Mouse (Mus musculus) liver, embryonic 11.5 days (tissue): ENCODE measurements at regions not wholly inside any gene's neighbourhood (a gene's known extent, or its start where the extent isn't known, plus 50 kb on each side); places are given as distances from the start of the nearest gene placed in this dataset.

Source experiments
- ATAC-seq: fragments of 200-750 bp; cut with Nextera tagmentation; replicated peaks from 2 replicates; pipeline ENCODE4 v1.8.0; 2017; ENCODE audit warnings: moderate number of reproducible peaks, mild to moderate bottlenecking, moderate TSS enrichment, moderate library complexity; ENCODE audit not compliant: low FRiP score
- DNase-seq: peaks from one replicate; pipeline ENCODE4 v3.0.0-alpha.2; 2017; ENCODE audit warnings: low spot score
- H3K27ac ChIP-seq: fragments of 300-500 bp; sonication (generic); 2 replicates; pipeline ENCODE4 v1.5.1; 2014; ENCODE audit warnings: mild to moderate bottlenecking, low read depth, low read length, control low read depth
- H3K27me3 ChIP-seq: fragments of 300-500 bp; sonication (generic); replicated peaks from 2 replicates; pipeline ENCODE4 v1.6.1; 2014; ENCODE audit warnings: low read length, mixed read lengths; ENCODE audit not compliant: control insufficient read depth, insufficient read depth
- H3K36me3 ChIP-seq: fragments of 300-500 bp; sonication (generic); 2 replicates; pipeline ENCODE4 v1.6.1; 2014; ENCODE audit warnings: mild to moderate bottlenecking, low read length, moderate library complexity, mixed read lengths; ENCODE audit not compliant: control insufficient read depth, insufficient read depth
- H3K4me1 ChIP-seq: fragments of 300-500 bp; sonication (generic); replicated peaks from 2 replicates; pipeline ENCODE4 v1.6.1; 2014; ENCODE audit warnings: low read length, mixed read lengths; ENCODE audit not compliant: control insufficient read depth, insufficient read depth
- H3K4me2 ChIP-seq: fragments of 300-500 bp; sonication (generic); 2 replicates; pipeline ENCODE4 v1.6.1; 2014; ENCODE audit warnings: mild to moderate bottlenecking, control low read depth, moderate library complexity
- H3K4me3 ChIP-seq: fragments of 300-500 bp; sonication (generic); 2 replicates; pipeline ENCODE4 v1.5.1; 2014; ENCODE audit warnings: low read depth, low read length, control low read depth
- H3K9ac ChIP-seq: fragments of 300-500 bp; sonication (generic); 2 replicates; pipeline ENCODE4 v1.6.1; 2014; ENCODE audit warnings: low read depth, low read length, control low read depth
- H3K9me3 ChIP-seq: fragments of 300-500 bp; sonication (generic); 2 replicates; pipeline ENCODE4 v1.6.1; 2016; ENCODE audit warnings: low read length, inconsistent platforms, mixed read lengths; ENCODE audit not compliant: control insufficient read depth
- WGBS: fragments of 180-500 bp; shearing (Covaris S2); extraction: QIAGEN DNeasy Blood & Tissue Kit; methylation state at CpG from one replicate; pipeline ENCODE4 v1.1.7; 2014; 5-methylcytosine and 5-hydroxymethylcytosine counted together

DNA sequence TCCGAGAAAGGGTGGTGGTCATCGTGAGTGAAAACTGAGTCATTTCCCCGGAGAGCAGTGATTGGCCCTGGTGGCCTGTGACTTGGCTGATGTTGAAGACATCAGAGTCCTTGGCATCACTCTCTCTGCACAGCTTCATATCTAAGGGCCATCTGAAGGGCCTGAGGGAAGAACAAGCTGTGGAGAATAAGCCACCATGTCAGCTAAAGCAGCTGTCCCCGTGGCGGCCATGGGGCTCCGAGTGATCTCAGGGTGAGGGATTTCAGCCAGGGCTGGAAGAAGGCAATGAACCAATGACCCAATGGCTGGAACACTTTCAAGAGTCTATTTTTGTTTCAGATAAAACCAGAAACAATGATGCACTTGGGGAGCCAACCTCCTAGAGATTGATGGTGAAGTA is 62.2 kb downstream of the Ttc32 start:
- no peak for DNase-seq
- H3K9ac ChIP-seq: no peak overlapping the region

DNA sequence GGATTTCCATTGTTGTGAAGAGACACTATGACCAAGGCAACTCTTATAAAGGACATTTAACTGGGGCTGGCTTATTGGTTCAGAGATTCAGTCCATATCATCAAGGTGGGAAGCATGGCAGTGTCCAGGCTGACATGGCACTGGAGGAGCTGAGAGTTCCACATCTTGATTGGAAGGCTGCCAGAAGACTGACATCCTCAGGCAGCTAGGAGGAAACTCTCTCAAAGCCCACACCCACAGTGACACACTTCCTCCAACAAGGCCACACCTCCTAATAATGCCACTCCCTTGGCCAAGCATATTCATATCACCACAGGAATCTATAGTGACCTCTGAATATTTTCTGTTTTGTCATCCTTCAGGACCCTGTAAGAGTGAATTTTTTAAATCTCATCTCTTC is 65.3 kb downstream of the Ttc32 start:
- Histone ChIP-seq H3K4me2 (no peak overlapping the region), H3K27ac (no peak overlapping the region), H3K9me3 (no peaks in the 10 kb centered on the region), H3K4me1 (no peaks in the 10 kb centered on the region), H3K4me3 (no peak overlapping the region), H3K9ac (no peak overlapping the region), H3K36me3 (no peaks in the 10 kb centered on the region), H3K27me3 (no peaks in the 10 kb centered on the region)
- no peak for ATAC-seq
- no peak for DNase-seq

More for the DNA sequence above, 62.2 kb downstream of the Ttc32 start:
- Histone ChIP-seq H3K36me3 (no peaks in the 10 kb centered on the region), H3K9me3 (no peaks in the 10 kb centered on the region), H3K27ac (no peak overlapping the region), H3K4me1 (no peaks in the 10 kb centered on the region), H3K27me3 (no peaks in the 10 kb centered on the region), H3K4me3 (no peak overlapping the region), H3K4me2 (no peak overlapping the region)
- ATAC-seq: no peak
- WGBS: 83% methylated on average over 6 of the region's 6 CpGs

DNA sequence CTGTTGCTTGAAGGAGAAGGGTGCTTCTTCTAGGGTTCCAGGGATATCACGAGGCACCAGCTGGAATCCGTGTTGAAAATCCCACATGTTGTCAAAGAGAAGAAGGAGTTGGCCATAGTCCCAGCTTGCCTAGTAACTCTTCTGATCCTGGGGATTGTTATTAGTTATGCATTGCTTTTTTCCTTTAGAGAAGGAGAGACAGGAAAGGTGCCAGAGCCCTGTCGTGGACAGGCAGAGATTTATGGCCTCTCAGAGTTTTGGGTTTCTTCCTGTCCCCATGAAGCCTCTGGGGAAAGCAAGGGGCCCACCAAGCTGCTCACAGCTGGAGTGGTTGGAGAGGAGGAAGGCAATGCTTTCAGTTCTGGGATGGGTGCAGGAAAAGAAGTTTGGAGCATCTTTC is 76.6 kb downstream of the Ttc32 start:
- Histone ChIP-seq H3K9ac (no peak overlapping the region), H3K27ac (no peak overlapping the region), H3K4me1 (no peaks in the 10 kb centered on the region), H3K36me3 (no peaks in the 10 kb centered on the region), H3K4me3 (no peak overlapping the region), H3K9me3 (no peaks in the 10 kb centered on the region), H3K27me3 (no peaks in the 10 kb centered on the region), H3K4me2 (no peak overlapping the region)
- 43% methylated on average over 3 of the region's 3 CpGs for WGBS
- ATAC-seq: no peak
- no peak for DNase-seq

DNA sequence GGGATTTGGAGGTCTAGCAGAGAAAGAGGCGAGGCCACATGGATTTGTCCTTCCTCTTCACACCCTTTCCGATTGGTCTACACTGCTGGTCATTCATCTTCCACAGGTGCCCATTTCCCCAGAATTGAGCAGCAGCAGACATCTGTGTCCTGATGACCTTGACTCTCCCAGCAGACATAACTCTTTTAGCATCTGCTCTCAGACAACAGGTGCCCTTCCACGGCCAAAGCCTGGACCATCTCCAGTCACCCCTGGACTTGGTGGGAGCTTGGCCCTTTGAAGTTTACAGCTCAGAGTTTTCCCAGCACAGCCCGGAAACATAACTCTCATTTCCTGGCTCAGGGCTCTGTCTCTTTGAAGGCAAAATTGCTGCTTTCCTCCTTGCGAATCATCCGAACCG is 80.0 kb downstream of the Ttc32 start:
- no peak overlapping the region for H3K27ac ChIP-seq
- H3K9me3 ChIP-seq: no peaks in the 10 kb centered on the region
- WGBS: 67% methylated on average over 7 of the region's 7 CpGs
- no peaks in the 10 kb centered on the region for H3K27me3 ChIP-seq
- DNase-seq: no peak
- no peak for ATAC-seq
- H3K4me2 ChIP-seq: no peak overlapping the region
- no peak overlapping the region for H3K9ac ChIP-seq
- H3K4me1 ChIP-seq: no peaks in the 10 kb centered on the region
- H3K4me3 ChIP-seq: no peak overlapping the region
- no peaks in the 10 kb centered on the region for H3K36me3 ChIP-seq

DNA sequence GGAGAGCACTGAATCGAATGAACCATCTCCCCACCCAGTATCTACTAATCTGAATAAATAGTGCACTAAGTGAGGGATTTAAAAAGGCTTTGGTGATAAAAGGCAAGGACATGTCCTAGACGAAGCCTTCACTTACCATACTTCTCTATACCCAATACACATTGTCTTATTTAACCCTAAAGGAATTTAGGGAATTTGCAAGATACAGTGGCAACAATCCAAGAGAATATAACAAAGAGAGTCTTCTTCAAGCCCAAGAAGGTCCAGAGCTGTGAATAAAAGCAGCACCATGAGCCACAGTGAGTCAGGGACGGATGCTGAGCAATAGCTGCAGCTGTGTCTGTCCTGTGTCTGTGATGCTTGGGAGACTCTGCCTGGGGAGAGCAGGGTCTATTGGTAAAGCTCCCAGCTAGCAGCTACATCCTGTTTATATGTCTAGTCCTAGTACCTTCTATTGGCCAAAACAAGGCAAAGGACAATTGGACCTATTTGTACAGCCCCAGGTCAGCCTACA is 82.4 kb downstream of the Ttc32 start:
- H3K4me3 ChIP-seq: no peak overlapping the region
- ATAC-seq (no peak), DNase-seq (no peak)
- no peak overlapping the region for H3K27ac ChIP-seq
- no peak overlapping the region for H3K4me2 ChIP-seq
- no peaks in the 10 kb centered on the region for H3K36me3 ChIP-seq
- no peaks in the 10 kb centered on the region for H3K27me3 ChIP-seq
- H3K4me1 ChIP-seq: no peaks in the 10 kb centered on the region
- no peak overlapping the region for H3K9ac ChIP-seq
- no peaks in the 10 kb centered on the region for H3K9me3 ChIP-seq
- WGBS: 74% methylated on average over 3 of the region's 3 CpGs

DNA sequence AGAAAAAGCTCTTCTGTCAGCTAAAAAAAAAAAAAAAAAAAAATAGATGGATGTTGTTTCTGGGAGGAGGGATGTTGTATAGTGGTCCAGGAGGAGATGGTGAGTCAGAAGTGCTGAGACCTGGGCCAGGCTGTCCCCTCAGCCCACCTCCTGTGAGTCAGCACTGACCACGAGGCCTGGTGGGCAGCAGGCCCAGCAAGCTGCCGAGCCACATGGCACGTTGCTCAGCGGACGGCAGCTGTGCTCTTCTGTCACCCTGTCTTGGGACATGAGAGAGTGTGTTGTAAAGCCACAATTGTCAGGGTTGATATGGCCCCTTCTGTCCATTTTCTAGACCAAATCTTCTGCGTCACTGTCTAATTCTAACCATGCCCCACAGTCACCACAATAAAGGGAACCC is 83.9 kb downstream of the Ttc32 start:
- DNase-seq: no peak
- no peaks in the 10 kb centered on the region for H3K4me1 ChIP-seq
- no peak overlapping the region for H3K9ac ChIP-seq
- no peaks in the 10 kb centered on the region for H3K9me3 ChIP-seq
- no peaks in the 10 kb centered on the region for H3K27me3 ChIP-seq
- H3K27ac ChIP-seq: no peak overlapping the region
- ATAC-seq: no peak
- WGBS: 70% methylated on average over 6 of the region's 6 CpGs
- no peak overlapping the region for H3K4me3 ChIP-seq
- no peak overlapping the region for H3K4me2 ChIP-seq
- no peaks in the 10 kb centered on the region for H3K36me3 ChIP-seq

DNA sequence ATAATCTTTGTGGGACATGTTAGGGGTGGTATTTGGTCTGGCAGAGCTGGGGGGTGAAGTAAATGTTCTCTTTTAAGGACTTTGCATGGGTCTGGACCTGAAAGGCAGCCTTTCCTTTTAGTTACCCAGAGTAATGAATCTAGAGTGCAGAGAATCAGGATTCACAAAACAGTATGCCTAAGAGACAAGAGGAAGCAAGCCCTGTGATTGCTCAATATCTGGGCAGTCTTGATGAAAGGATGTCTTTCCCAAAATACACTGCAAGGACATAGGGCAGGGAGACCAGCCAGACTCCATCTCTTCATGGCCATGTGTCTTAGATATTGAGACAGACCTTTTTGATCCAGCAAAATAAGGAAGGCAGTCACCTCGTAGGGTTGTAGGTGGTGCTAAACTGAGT is 84.3 kb downstream of the Ttc32 start:
- no peak for DNase-seq
- H3K4me1 ChIP-seq: no peaks in the 10 kb centered on the region
- no peaks in the 10 kb centered on the region for H3K27me3 ChIP-seq
- H3K36me3 ChIP-seq: no peaks in the 10 kb centered on the region
- 66% methylated on average over 1 of the region's 1 CpGs for WGBS
- H3K9me3 ChIP-seq: no peaks in the 10 kb centered on the region
- H3K27ac ChIP-seq: no peak overlapping the region
- H3K4me3 ChIP-seq: no peak overlapping the region
- no peak overlapping the region for H3K4me2 ChIP-seq
- no peak for ATAC-seq
- H3K9ac ChIP-seq: no peak overlapping the region

DNA sequence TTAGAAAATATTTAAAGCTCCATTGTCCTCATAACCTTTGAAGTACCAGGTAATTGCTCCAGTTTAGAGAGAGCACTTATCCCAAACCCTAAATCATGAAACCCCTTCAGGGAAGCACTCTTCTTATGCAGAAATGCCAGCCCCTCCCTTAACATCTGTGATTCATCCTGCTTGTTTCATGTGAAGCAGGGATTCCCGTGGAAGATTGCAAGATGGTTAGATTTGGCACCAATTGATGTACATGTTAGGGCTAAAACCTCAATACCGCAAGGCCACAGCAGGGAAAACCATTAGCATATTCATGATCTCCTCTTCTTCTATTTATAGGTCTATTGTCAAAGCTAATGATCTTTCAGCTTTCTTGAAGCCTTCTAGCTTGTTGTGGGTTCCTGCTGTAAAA is 88.8 kb downstream of the Ttc32 start:
- Histone ChIP-seq H3K27ac (no peak overlapping the region), H3K4me3 (no peak overlapping the region), H3K4me2 (no peak overlapping the region), H3K36me3 (no peaks in the 10 kb centered on the region), H3K9ac (no peak overlapping the region), H3K27me3 (no peaks in the 10 kb centered on the region), H3K4me1 (no peaks in the 10 kb centered on the region), H3K9me3 (no peaks in the 10 kb centered on the region)
- WGBS: 59% methylated on average over 2 of the region's 2 CpGs
- DNase-seq (no peak), ATAC-seq (no peak)

DNA sequence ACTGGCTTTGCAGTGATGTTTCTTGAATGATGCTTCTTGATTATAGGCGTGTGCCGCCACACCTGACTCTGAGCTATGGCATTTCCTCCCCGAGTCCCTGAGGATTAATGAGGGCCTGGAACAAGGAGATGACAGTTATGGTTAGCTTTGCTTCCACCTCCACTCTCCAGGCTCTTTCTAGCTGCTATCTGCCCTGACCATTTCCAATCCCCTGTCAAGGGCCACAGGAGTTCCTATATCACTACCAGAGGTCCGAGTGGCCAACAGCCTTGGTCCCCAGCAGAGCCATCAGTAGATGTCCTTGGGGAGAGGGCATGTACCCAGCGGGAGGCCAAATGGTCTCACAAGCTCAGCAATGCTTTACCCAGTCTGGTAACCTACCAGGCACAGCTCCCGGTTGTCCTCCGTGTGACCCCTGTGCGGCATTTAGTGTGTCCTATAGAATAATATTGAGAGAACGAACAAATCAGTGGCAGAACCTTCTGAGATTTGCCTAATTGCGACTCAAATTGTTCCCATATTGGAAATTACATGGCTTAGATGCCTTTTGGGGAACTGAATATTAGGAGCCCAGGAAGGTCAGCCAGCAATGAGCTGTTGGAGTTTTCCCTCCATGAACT is 98.2 kb downstream of the Ttc32 start:
- WGBS: 79% methylated on average over 10 of the region's 10 CpGs
- no peaks in the 10 kb centered on the region for H3K36me3 ChIP-seq
- H3K27me3 ChIP-seq: no peaks in the 10 kb centered on the region
- no peaks in the 10 kb centered on the region; the same call in 1 of the 2 replicates for H3K4me1 ChIP-seq
- no peaks in the 10 kb centered on the region for H3K9me3 ChIP-seq
- no peak overlapping the region for H3K27ac ChIP-seq
- no peak for ATAC-seq
- no peak overlapping the region for H3K4me2 ChIP-seq
- H3K9ac ChIP-seq: no peak overlapping the region
- H3K4me3 ChIP-seq: no peak overlapping the region
- no peak for DNase-seq
